Mouse (Mus musculus): ENCODE measurements around the gene Cltb. TPM values are rescaled to one million over a fixed set of nuclear protein-coding genes. Genes with fewer than 3 reads are reported as not detected.

Gene Cltb
- polyA plus RNA-seq, 1 experiment: 16.9 TPM

DNA sequence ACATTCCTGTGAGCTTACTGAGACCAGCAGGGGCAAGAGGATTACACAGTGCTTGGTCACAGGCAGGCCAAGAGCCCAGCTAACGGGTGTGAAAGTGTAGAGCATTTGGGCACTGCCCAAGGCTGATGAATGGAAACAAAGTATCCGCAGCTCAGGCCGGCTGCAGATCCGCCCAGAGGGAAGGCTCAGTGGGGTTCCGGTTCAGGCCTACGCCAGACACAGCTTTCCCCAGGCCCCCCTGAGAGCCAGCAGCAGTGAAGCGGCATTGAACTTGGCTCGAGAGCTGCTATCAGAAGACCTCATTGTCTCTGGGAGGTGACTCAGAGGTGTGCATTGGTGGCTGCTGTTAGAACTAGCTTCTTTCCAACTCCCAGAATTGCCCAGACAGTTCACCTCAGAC lies 2.5 kb downstream of the Cltb start:
- no peak for DNase-seq (ENCODE audit: low read depth in 1 of 2, low spot score in 2 of 2)
- Histone ChIP-seq H3K27ac (ENCODE audit: insufficient read depth, low read length) (no peak overlapping the region), H3K4me1 (ENCODE audit: control insufficient read depth, insufficient read depth, insufficient read length) (0 out of 2 replicates have a peak, but pooled peaks cover 2% of the 10 kb centered on the region), H3K4me3 (ENCODE audit: extremely low read depth, insufficient read depth, insufficient read length) (no peak overlapping the region), H3K27me3 (ENCODE audit: control insufficient read depth, insufficient read depth, low read length) (no peaks in the 10 kb centered on the region), H3K36me3 (ENCODE audit: control insufficient read depth, insufficient read depth, low read length) (no peaks in the 10 kb centered on the region; the same call in 1 of the 2 replicates)
- TF ChIP-seq POLR2A (IDR thresholded peaks at IDR 0.05; ENCODE audit: low read depth, low read length): no peak
- TF ChIP-seq CTCF (IDR thresholded peaks at IDR 0.05; ENCODE audit: extremely low read depth, insufficient read depth, insufficient read length, insufficient replicate concordance): no peak
- 92% methylated on average over 8 of the region's 8 CpGs for WGBS

DNA sequence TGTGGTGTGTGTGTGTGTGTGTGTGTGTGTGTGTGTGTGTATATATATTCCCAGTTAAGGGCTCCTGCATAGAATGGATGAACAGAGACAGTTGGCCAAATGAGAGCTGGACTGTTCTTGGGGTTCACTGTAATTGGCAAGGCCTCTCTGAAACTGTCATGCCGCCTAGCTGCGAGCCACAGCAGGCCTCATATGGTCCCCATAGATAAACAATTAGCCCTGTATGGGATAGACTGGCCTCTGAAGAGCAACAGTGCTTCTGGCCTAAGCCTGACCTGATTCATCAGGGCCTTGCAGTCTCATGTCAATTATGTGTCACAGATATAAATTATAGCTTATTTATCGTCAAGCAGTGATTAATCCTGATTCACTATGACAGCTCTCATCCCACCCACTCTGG lies 3.1 kb downstream of the Cltb start:
- TF ChIP-seq POLR2A (IDR thresholded peaks at IDR 0.05; ENCODE audit: low read depth, low read length) (no peak), CTCF (IDR thresholded peaks at IDR 0.05; ENCODE audit: extremely low read depth, insufficient read depth, insufficient read length, insufficient replicate concordance) (no peak)
- WGBS: 94% methylated on average over 3 of the region's 3 CpGs
- Histone ChIP-seq H3K27me3 (ENCODE audit: control insufficient read depth, insufficient read depth, low read length) (no peaks in the 10 kb centered on the region), H3K4me3 (ENCODE audit: extremely low read depth, insufficient read depth, insufficient read length) (no peak overlapping the region), H3K36me3 (ENCODE audit: control insufficient read depth, insufficient read depth, low read length) (no peaks in the 10 kb centered on the region; the same call in 1 of the 2 replicates), H3K27ac (ENCODE audit: insufficient read depth, low read length) (no peak overlapping the region), H3K4me1 (ENCODE audit: control insufficient read depth, insufficient read depth, insufficient read length) (0 out of 2 replicates have a peak, but pooled peaks cover 2% of the 10 kb centered on the region)
- no peak for DNase-seq (ENCODE audit: low read depth in 1 of 2, low spot score in 2 of 2)

DNA sequence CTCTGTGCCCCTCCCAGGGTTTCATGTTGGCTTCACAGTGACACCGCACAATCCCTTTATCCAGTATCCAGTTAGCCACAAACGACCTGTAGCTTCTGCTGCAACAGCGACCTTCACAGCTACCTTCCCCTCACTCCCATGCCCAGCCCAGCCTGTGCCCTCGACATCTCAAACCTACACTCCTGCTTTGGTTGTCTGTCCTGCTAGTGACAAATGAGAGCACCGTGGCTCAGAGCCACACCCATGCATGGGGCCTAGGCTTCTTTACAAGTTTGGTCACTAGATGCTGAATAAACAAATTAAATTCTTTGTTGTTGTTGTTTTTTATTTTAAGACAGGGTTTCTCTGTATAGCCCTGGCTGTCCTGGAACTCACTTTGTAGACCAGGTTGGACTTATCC lies 3.9 kb downstream of the Cltb start:
- 84% methylated on average over 5 of the region's 5 CpGs for WGBS
- no peak for DNase-seq (ENCODE audit: low read depth in 1 of 2, low spot score in 2 of 2)
- H3K27me3 ChIP-seq (ENCODE audit: control insufficient read depth, insufficient read depth, low read length): no peaks in the 10 kb centered on the region
- H3K36me3 ChIP-seq (ENCODE audit: control insufficient read depth, insufficient read depth, low read length): no peaks in the 10 kb centered on the region; the same call in 1 of the 2 replicates
- H3K4me3 ChIP-seq (ENCODE audit: extremely low read depth, insufficient read depth, insufficient read length): no peak overlapping the region
- TF ChIP-seq POLR2A (IDR thresholded peaks at IDR 0.05; ENCODE audit: low read depth, low read length): no peak
- TF ChIP-seq CTCF (IDR thresholded peaks at IDR 0.05; ENCODE audit: extremely low read depth, insufficient read depth, insufficient read length, insufficient replicate concordance): no peak
- no peak overlapping the region for H3K27ac ChIP-seq (ENCODE audit: insufficient read depth, low read length)
- H3K4me1 ChIP-seq (ENCODE audit: control insufficient read depth, insufficient read depth, insufficient read length): 0 out of 2 replicates have a peak, but pooled peaks cover 2% of the 10 kb centered on the region

GRCm38 (mm10) chr13:54605426-54605825 lies 5.7 kb downstream of the Cltb start:
- H3K4me3 ChIP-seq (ENCODE audit: extremely low read depth, insufficient read depth, insufficient read length): no peak overlapping the region
- H3K4me1 ChIP-seq (ENCODE audit: control insufficient read depth, insufficient read depth, insufficient read length): no peaks in the 10 kb centered on the region
- no peak overlapping the region for H3K27ac ChIP-seq (ENCODE audit: insufficient read depth, low read length)
- H3K27me3 ChIP-seq (ENCODE audit: control insufficient read depth, insufficient read depth, low read length): no peaks in the 10 kb centered on the region
- TF ChIP-seq POLR2A (IDR thresholded peaks at IDR 0.05; ENCODE audit: low read depth, low read length): no peak
- no peak for TF ChIP-seq CTCF (IDR thresholded peaks at IDR 0.05; ENCODE audit: extremely low read depth, insufficient read depth, insufficient read length, insufficient replicate concordance)
- 87% methylated on average over 5 of the region's 5 CpGs for WGBS
- no peaks in the 10 kb centered on the region; the same call in 1 of the 2 replicates for H3K36me3 ChIP-seq (ENCODE audit: control insufficient read depth, insufficient read depth, low read length)
- DNase-seq (ENCODE audit: low read depth in 1 of 2, low spot score in 2 of 2): no peak

DNA sequence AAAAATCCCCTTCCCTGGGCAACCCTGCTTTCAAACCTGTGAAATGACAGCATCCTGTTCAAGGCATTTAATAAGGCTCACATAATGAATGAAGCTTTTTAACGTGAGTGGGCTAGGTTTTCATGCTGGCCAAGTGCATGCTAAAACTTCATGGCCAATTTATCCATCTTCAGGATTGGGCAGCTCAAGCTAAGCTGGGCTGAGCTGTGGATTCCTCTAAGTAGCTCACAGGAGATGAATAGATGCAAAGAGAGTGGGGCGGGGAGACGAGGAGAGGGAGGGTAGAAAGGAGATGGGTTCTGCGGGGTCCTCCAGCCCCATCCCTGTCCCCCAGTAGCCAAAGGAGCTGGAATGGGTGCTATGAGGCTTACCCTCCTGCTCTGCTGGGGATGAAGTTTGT lies 6.9 kb downstream of the Cltb start:
- WGBS: 84% methylated on average over 4 of the region's 4 CpGs
- Histone ChIP-seq H3K27me3 (ENCODE audit: control insufficient read depth, insufficient read depth, low read length) (no peaks in the 10 kb centered on the region), H3K27ac (ENCODE audit: insufficient read depth, low read length) (no peak overlapping the region), H3K36me3 (ENCODE audit: control insufficient read depth, insufficient read depth, low read length) (no peaks in the 10 kb centered on the region; the same call in 1 of the 2 replicates), H3K4me1 (ENCODE audit: control insufficient read depth, insufficient read depth, insufficient read length) (no peaks in the 10 kb centered on the region), H3K4me3 (ENCODE audit: extremely low read depth, insufficient read depth, insufficient read length) (no peak overlapping the region)
- no peak for DNase-seq (ENCODE audit: low read depth in 1 of 2, low spot score in 2 of 2)
- TF ChIP-seq CTCF (IDR thresholded peaks at IDR 0.05; ENCODE audit: extremely low read depth, insufficient read depth, insufficient read length, insufficient replicate concordance): no peak
- no peak for TF ChIP-seq POLR2A (IDR thresholded peaks at IDR 0.05; ENCODE audit: low read depth, low read length)

GRCm38 (mm10) chr13:54603501-54603900 lies 7.6 kb downstream of the Cltb start:
- no peaks in the 10 kb centered on the region; the same call in 1 of the 2 replicates for H3K36me3 ChIP-seq (ENCODE audit: control insufficient read depth, insufficient read depth, low read length)
- no peak for TF ChIP-seq POLR2A (IDR thresholded peaks at IDR 0.05; ENCODE audit: low read depth, low read length)
- no peak for TF ChIP-seq CTCF (IDR thresholded peaks at IDR 0.05; ENCODE audit: extremely low read depth, insufficient read depth, insufficient read length, insufficient replicate concordance)
- DNase-seq (ENCODE audit: low read depth in 1 of 2, low spot score in 2 of 2): no peak
- H3K4me1 ChIP-seq (ENCODE audit: control insufficient read depth, insufficient read depth, insufficient read length): no peaks in the 10 kb centered on the region
- H3K27me3 ChIP-seq (ENCODE audit: control insufficient read depth, insufficient read depth, low read length): no peaks in the 10 kb centered on the region
- no peak overlapping the region for H3K27ac ChIP-seq (ENCODE audit: insufficient read depth, low read length)
- no peak overlapping the region for H3K4me3 ChIP-seq (ENCODE audit: extremely low read depth, insufficient read depth, insufficient read length)

- H3K4me1 ChIP-seq (ENCODE audit: control insufficient read depth, insufficient read depth, insufficient read length): no peaks in the 10 kb centered on the region
- no peaks in the 10 kb centered on the region; the same call in 1 of the 2 replicates for H3K36me3 ChIP-seq (ENCODE audit: control insufficient read depth, insufficient read depth, low read length)
- H3K4me3 ChIP-seq (ENCODE audit: extremely low read depth, insufficient read depth, insufficient read length): no peak overlapping the region
- no peaks in the 10 kb centered on the region for H3K27me3 ChIP-seq (ENCODE audit: control insufficient read depth, insufficient read depth, low read length)
- TF ChIP-seq POLR2A (IDR thresholded peaks at IDR 0.05; ENCODE audit: low read depth, low read length) (no peak), CTCF (IDR thresholded peaks at IDR 0.05; ENCODE audit: extremely low read depth, insufficient read depth, insufficient read length, insufficient replicate concordance) (no peak)
- WGBS: 91% methylated on average over 3 of the region's 3 CpGs
- no peak overlapping the region for H3K27ac ChIP-seq (ENCODE audit: insufficient read depth, low read length)
- DNase-seq (ENCODE audit: low read depth in 1 of 2, low spot score in 2 of 2): no peak
These were observed 8.5 kb downstream of the Cltb start for GRCm38 (mm10) chr13:54602639-54603111.
